Mouse (Mus musculus) bone marrow, adult 2 months (tissue): Measurements from ENCODE around the gene Ypel1.

Source experiments
- CTCF ChIP-seq: fragments of 200-500 bp; IDR thresholded peaks from 2 replicates; pipeline ENCODE4 v1.5.1; 2011; ENCODE audit warnings: low read length, control low read depth; ENCODE audit not compliant: control insufficient read depth, insufficient read depth
- POLR2A ChIP-seq: fragments of 200-500 bp; IDR thresholded peaks from 2 replicates; pipeline ENCODE4 v1.6.1; 2011; ENCODE audit warnings: low read depth, mild to moderate bottlenecking, control low read depth, low read length, borderline replicate concordance; ENCODE audit not compliant: control insufficient read depth

GRCm38 (mm10) chr16:17082121-17082792 is 12.8 kb downstream of the Ypel1 start:
- TF ChIP-seq CTCF = no peak
- no peak for TF ChIP-seq POLR2A
